Mouse (Mus musculus) heart, postnatal 0 days (tissue): Measurements from ENCODE around the gene Olfr933. TPM values are rescaled to one million over a fixed set of nuclear protein-coding genes. Genes with fewer than 3 reads are reported as not detected.

Source experiments
- ATAC-seq: fragments of 200-750 bp; cut with Nextera tagmentation; 2 replicates; pipeline ENCODE4 v1.8.0; 2017; ENCODE audit warnings: low read depth, moderate number of reproducible peaks, moderate library complexity; ENCODE audit not compliant: insufficient read depth
- DNase-seq: peaks from one replicate; pipeline ENCODE4 v3.0.0-alpha.2; 2016; ENCODE audit warnings: low spot score
- H3K27ac ChIP-seq: fragments of 300-500 bp; sonication (generic); 2 replicates; pipeline ENCODE4 v1.5.1; 2014; ENCODE audit warnings: low read depth, mild to moderate bottlenecking
- H3K27me3 ChIP-seq: fragments of 300-500 bp; sonication (generic); 2 replicates; pipeline ENCODE4 v1.6.1; 2014; ENCODE audit warnings: low read length, mixed read lengths; ENCODE audit not compliant: control insufficient read depth, insufficient read depth
- H3K36me3 ChIP-seq: fragments of 300-500 bp; sonication (generic); replicated peaks from 2 replicates; pipeline ENCODE4 v1.6.1; 2014; ENCODE audit warnings: low read length, mixed read lengths; ENCODE audit not compliant: control insufficient read depth, insufficient read depth
- H3K4me1 ChIP-seq: fragments of 300-500 bp; sonication (generic); 2 replicates; pipeline ENCODE4 v1.6.1; 2014; ENCODE audit warnings: antibody characterized with exemption; ENCODE audit not compliant: control insufficient read depth, insufficient read depth
- H3K4me2 ChIP-seq: fragments of 300-500 bp; sonication (generic); 2 replicates; pipeline ENCODE4 v1.6.1; 2014; ENCODE audit warnings: low read depth, mild to moderate bottlenecking, low read length, moderate library complexity
- H3K4me3 ChIP-seq: fragments of 300-500 bp; sonication (generic); 2 replicates; pipeline ENCODE4 v1.5.1; 2014; ENCODE audit warnings: low read depth, low read length
- H3K9ac ChIP-seq: fragments of 300-500 bp; sonication (generic); replicated peaks from 2 replicates; pipeline ENCODE4 v1.6.1; 2014; ENCODE audit warnings: low read depth, low read length, mixed read lengths
- H3K9me3 ChIP-seq: fragments of 300-500 bp; sonication (generic); replicated peaks from 2 replicates; pipeline ENCODE4 v1.6.1; 2016; ENCODE audit warnings: low read length; ENCODE audit not compliant: control insufficient read depth
- CTCF ChIP-seq: IDR thresholded peaks from 2 replicates; pipeline ENCODE4 v1.5.1; 2016; ENCODE audit warnings: antibody characterized with exemption, control low read depth, low read depth
- EP300 ChIP-seq: IDR thresholded peaks from 2 replicates; pipeline ENCODE4 v1.6.1; 2016; ENCODE audit warnings: antibody characterized with exemption, low read depth
- WGBS: fragments of 180-500 bp; shearing (Covaris S2); extraction: QIAGEN DNeasy Blood & Tissue Kit; methylation state at CpG from one replicate; pipeline ENCODE4 v1.1.7; 2014; 5-methylcytosine and 5-hydroxymethylcytosine counted together
- polyA plus RNA-seq: library from polyadenylated mRNA; unstranded; fragments of >200 nt; fragmentation: Nextera tagmentation; extraction: Ambion mirVana; gene quantifications from 2 replicates; pipeline ENCODE4 v1.2.1, GENCODE M21; 2015
- total RNA-seq: library from RNA; depleted of rRNA; stranded (reverse); fragments of >200 nt; gene quantifications from 2 replicates; pipeline ENCODE4 v1.2.3, GENCODE M21; 2014; ENCODE audit warnings: low replicate concordance; rRNA removed

Gene Olfr933
- total and polyA plus RNA-seq, 2 experiments from 2014 or later: not detected

DNA sequence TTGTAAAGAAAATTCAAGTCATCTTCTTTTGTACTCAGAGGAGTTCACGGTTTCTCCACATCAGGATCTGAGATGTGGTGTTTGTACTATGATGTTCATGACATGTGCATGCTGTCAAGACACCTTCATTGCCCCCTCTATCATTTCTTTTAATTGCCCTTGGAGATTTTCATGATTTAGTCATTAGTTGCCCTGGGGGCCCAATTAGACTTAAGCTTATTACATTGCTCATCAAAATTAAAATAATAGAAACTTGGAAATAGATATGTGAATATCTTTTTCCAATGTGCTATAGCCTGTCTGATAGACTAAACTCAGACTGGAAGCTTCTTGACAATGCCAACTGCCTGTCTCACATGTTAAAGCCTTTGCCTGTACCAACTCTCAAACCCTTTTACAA is 51.2 kb downstream of the Olfr933 start, which contains the start of gene Olfr146:
TSS of gene Olfr146 (minus strand) at position 101 of the 400 bp plus-strand sequence.
- 64% methylated on average over 1 of the region's 1 CpGs for WGBS
- Histone ChIP-seq H3K9me3 (no peaks in the 10 kb centered on the region), H3K9ac (no peak within 1 kb of the TSS), H3K4me3 (no peak within 1 kb of the TSS), H3K36me3 (no peaks in the 10 kb centered on the region), H3K4me1 (no peaks in the 10 kb centered on the region), H3K27ac (no peak within 1 kb of the TSS), H3K27me3 (no peaks in the 10 kb centered on the region), H3K4me2 (no peak within 1 kb of the TSS)
- ATAC-seq: no peak
- no peak for DNase-seq
- TF ChIP-seq EP300 (no peak), CTCF (no peak)

Other genes with a start within 250 kb of the Olfr933 start
- 0.19 and 0.80 TPM in 2 replicates for gene Olfr920, start 220.0 kb upstream of the Olfr933 start, total RNA-seq
- 0.03 and 0.04 TPM in 2 replicates for gene Olfr920, start 220.0 kb upstream of the Olfr933 start, polyA plus RNA-seq
- gene Olfr921, start 199.2 kb upstream of the Olfr933 start, total RNA-seq: not detected in 2 replicates
- gene Olfr921, start 199.2 kb upstream of the Olfr933 start, polyA plus RNA-seq: not detected in 2 replicates
- not detected in 2 replicates for gene Olfr922, start 157.7 kb upstream of the Olfr933 start, total RNA-seq
- gene Olfr922, start 157.7 kb upstream of the Olfr933 start, polyA plus RNA-seq: not detected in 2 replicates
- not detected in 2 replicates for gene Olfr923, start 145.8 kb upstream of the Olfr933 start, total RNA-seq
- not detected in 2 replicates for gene Olfr923, start 145.8 kb upstream of the Olfr933 start, polyA plus RNA-seq
- not detected in 2 replicates for gene Olfr924, start 127.9 kb upstream of the Olfr933 start, total RNA-seq
- not detected in 2 replicates for gene Olfr924, start 127.9 kb upstream of the Olfr933 start, polyA plus RNA-seq
- not detected in 2 replicates for gene Olfr26, start 117.3 kb upstream of the Olfr933 start, total RNA-seq
- not detected in 2 replicates for gene Olfr26, start 117.3 kb upstream of the Olfr933 start, polyA plus RNA-seq
- gene Olfr926, start 95.2 kb upstream of the Olfr933 start, total RNA-seq: not detected in 2 replicates
- gene Olfr926, start 95.2 kb upstream of the Olfr933 start, polyA plus RNA-seq: not detected in 2 replicates
- gene Olfr930, start 42.5 kb upstream of the Olfr933 start, total RNA-seq: not detected in 2 replicates
- gene Olfr930, start 42.5 kb upstream of the Olfr933 start, polyA plus RNA-seq: not detected in 2 replicates
- gene Olfr934, start 16.0 kb downstream of the Olfr933 start, total RNA-seq: not detected in 2 replicates
- gene Olfr934, start 16.0 kb downstream of the Olfr933 start, polyA plus RNA-seq: not detected in 2 replicates
- gene Olfr935, start 27.4 kb downstream of the Olfr933 start, total RNA-seq: not detected in 2 replicates
- not detected in 2 replicates for gene Olfr935, start 27.4 kb downstream of the Olfr933 start, polyA plus RNA-seq
- gene Olfr146, start 51.1 kb downstream of the Olfr933 start, total RNA-seq: not detected in 2 replicates
- gene Olfr146, start 51.1 kb downstream of the Olfr933 start, polyA plus RNA-seq: not detected in 2 replicates
- not detected in 2 replicates for gene Olfr937, start 92.6 kb downstream of the Olfr933 start, total RNA-seq
- not detected in 2 replicates for gene Olfr937, start 92.6 kb downstream of the Olfr933 start, polyA plus RNA-seq
- gene Olfr938, start 106.6 kb downstream of the Olfr933 start, total RNA-seq: not detected in 2 replicates
- gene Olfr938, start 106.6 kb downstream of the Olfr933 start, polyA plus RNA-seq: not detected in 2 replicates
- not detected in 2 replicates for gene Olfr27, start 155.8 kb downstream of the Olfr933 start, total RNA-seq
- gene Olfr27, start 155.8 kb downstream of the Olfr933 start, polyA plus RNA-seq: not detected in 2 replicates
- gene Olfr943, start 194.0 kb downstream of the Olfr933 start, total RNA-seq: not detected in 2 replicates
- gene Olfr943, start 194.0 kb downstream of the Olfr933 start, polyA plus RNA-seq: not detected in 2 replicates
- gene Olfr944, start 229.6 kb downstream of the Olfr933 start, total RNA-seq: not detected in 2 replicates
- not detected in 2 replicates for gene Olfr944, start 229.6 kb downstream of the Olfr933 start, polyA plus RNA-seq